Mouse (Mus musculus) embryo, embryonic 10.5 days (tissue): ENCODE results near the gene Gfpt1.
A peak's percentile ranks its signal among the peaks of the same experiment; 100 is the strongest.

Experiments
- DNase-seq: peaks from one replicate; pipeline ENCODE4 v3.0.0-alpha.2; 2015; ENCODE audit warnings: low spot score

The Gfpt1 gene

GRCm38 (mm10) chr6:87100297-87101020 lies 57.8 kb downstream of the Gfpt1 start:
- peak; percentile 17 for DNase-seq

GRCm38 (mm10) chr6:87101281-87101954 lies 58.8 kb downstream of the Gfpt1 start:
- peak; percentile 90 for DNase-seq

- DNase-seq: peak; percentile 23
These were observed 59.3 kb downstream of the Gfpt1 start for GRCm38 (mm10) chr6:87101955-87102353.

- no peak for DNase-seq
These were observed 59.8 kb downstream of the Gfpt1 start for GRCm38 (mm10) chr6:87102421-87102911.

- DNase-seq: no peak
These were observed 60.7 kb downstream of the Gfpt1 start for GRCm38 (mm10) chr6:87103314-87103713.

GRCm38 (mm10) chr6:87104123-87104796 lies 61.6 kb downstream of the Gfpt1 start, which contains the start of gene D6Ertd527e:
TSS of gene D6Ertd527e (plus strand) at chr6:87104746.
- no peak for DNase-seq

- no peak for DNase-seq
These were observed 68.8 kb downstream of the Gfpt1 start for GRCm38 (mm10) chr6:87111493-87111892.

- DNase-seq: no peak
These were observed 69.5 kb downstream of the Gfpt1 start for GRCm38 (mm10) chr6:87112125-87112524.

GRCm38 (mm10) chr6:87115981-87116380 lies 73.3 kb downstream of the Gfpt1 start:
- no peak for DNase-seq

- no peak for DNase-seq
These were observed 74.0 kb downstream of the Gfpt1 start for GRCm38 (mm10) chr6:87116596-87116995.

- no peak for DNase-seq
These were observed 76.6 kb downstream of the Gfpt1 start for GRCm38 (mm10) chr6:87119066-87119837.

GRCm38 (mm10) chr6:87119975-87120374 lies 77.3 kb downstream of the Gfpt1 start:
- DNase-seq: no peak

GRCm38 (mm10) chr6:87120661-87121060 lies 78.0 kb downstream of the Gfpt1 start:
- DNase-seq: no peak

GRCm38 (mm10) chr6:87121961-87122360 lies 79.3 kb downstream of the Gfpt1 start:
- DNase-seq: no peak

- DNase-seq: no peak
These were observed 80.8 kb downstream of the Gfpt1 start for GRCm38 (mm10) chr6:87123406-87123805.

- DNase-seq: no peak
These were observed 81.3 kb downstream of the Gfpt1 start for GRCm38 (mm10) chr6:87123973-87124372.

GRCm38 (mm10) chr6:87127049-87127753 lies 84.6 kb downstream of the Gfpt1 start:
- DNase-seq: peak; percentile 26

- no peak for DNase-seq
These were observed 87.2 kb downstream of the Gfpt1 start for GRCm38 (mm10) chr6:87129861-87130260.

- no peak for DNase-seq
These were observed 88.0 kb downstream of the Gfpt1 start for GRCm38 (mm10) chr6:87130628-87131027.

GRCm38 (mm10) chr6:87131078-87131477 lies 88.4 kb downstream of the Gfpt1 start:
- DNase-seq: no peak

- no peak for DNase-seq
These were observed 90.9 kb downstream of the Gfpt1 start for GRCm38 (mm10) chr6:87133520-87133919.
